Mouse (Mus musculus): ENCODE data around the gene Ppp2r3a.

GRCm38 (mm10) chr9:101102288-101102687, 149.3 kb downstream of the Ppp2r3a start:
- TF ChIP-seq POLR2A (IDR thresholded peaks at IDR 0.05; ENCODE audit: low read depth, low read length) (no peak), CTCF (IDR thresholded peaks at IDR 0.05; ENCODE audit: borderline replicate concordance, insufficient read depth, low read length) (no peak)

All from embryonic fibroblast, embryonic 13.5 days (primary cell).